Comparison of ENCODE assay signal across 8 mouse cellular contexts in the genomic region with DNA sequence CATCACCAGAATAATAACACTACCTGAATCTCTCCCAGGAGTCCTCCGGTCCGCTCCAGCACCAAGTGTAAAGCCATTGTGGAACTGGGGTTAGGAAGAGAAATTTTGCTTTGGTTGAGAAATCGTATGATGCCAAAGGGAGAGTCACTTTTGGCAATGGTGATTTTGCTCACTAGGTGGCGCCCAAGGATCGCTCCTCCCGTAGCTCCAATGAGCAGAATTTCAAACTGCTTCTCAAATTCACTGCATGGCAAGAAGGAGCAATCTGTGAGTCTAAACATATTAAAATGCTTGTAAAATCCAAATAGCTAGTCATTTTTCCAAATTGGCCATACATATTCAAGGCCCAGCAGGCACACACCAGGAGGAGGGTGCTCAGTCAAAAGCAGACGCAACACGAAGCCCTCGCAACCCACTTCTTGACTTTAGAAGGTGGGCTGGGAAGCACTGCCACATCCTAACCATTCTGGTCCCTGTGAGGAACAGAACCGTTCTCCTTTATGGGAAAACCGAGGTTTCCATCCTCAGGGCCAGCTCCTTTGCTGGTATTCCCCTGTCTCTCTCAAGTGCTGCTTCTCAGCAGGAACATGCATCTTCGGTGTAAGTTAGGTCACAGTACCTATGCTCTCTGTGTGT.
DNase-seq lines count a peak whose midpoint lies in the region; ATAC-seq and TF ChIP-seq lines count a peak whose summit lies in the region.

No protein-coding gene starts in this region.

- no peak overlapping the region for H3K9ac ChIP-seq in limb, embryonic 13.5 days

- H3K4me1 ChIP-seq in limb, embryonic 13.5 days, result no peaks in the 10 kb centered on the region
- peaks cover 12% of the 10 kb centered on the region for H3K4me1 ChIP-seq in testis, adult 2 months (ENCODE audit: control insufficient read depth, insufficient read depth, low read length)

- peak; percentile 69 for ATAC-seq in limb, embryonic 13.5 days (ENCODE audit: low FRiP score, low read depth)

- H3K36me3 ChIP-seq in limb, embryonic 13.5 days, result no peaks in the 10 kb centered on the region
- H3K36me3 ChIP-seq in testis, adult 2 months (ENCODE audit: control insufficient read depth, insufficient read depth, low read length), result no peaks in the 10 kb centered on the region

- 35% methylated on average over 12 of the region's 12 CpGs for WGBS in limb, embryonic 13.5 days

- 0 out of 2 replicates have a peak, but pooled peaks cover 8% of the 10 kb centered on the region for H3K27me3 ChIP-seq in limb, embryonic 13.5 days
- H3K27me3 ChIP-seq in testis, adult 2 months (ENCODE audit: control insufficient read depth, insufficient read depth, low read length), result no peaks in the 10 kb centered on the region

- peak overlapping the region; percentile 46 for H3K4me2 ChIP-seq in limb, embryonic 13.5 days (replicated peaks)

- no peak overlapping the region for H3K4me3 ChIP-seq in limb, embryonic 13.5 days
- H3K4me3 ChIP-seq in testis, adult 2 months (ENCODE audit: control insufficient read depth, low read depth, low read length), result no peak overlapping the region

- TF ChIP-seq CTCF in testis, adult 2 months (IDR thresholded peaks at IDR 0.05; ENCODE audit: control insufficient read depth, insufficient read depth, insufficient replicate concordance, low read depth, low read length), result peak; percentile 63; the same call in 1 of the 2 replicates

- DNase-seq in 3134 (ENCODE audit: extremely low read depth, insufficient read length, low spot score) (peak; percentile 16), R1 (ENCODE audit: low read depth, low spot score) (peak; percentile 54)
- DNase-seq in cerebellum, postnatal 10 days, result peak; percentile 92 to 95
- DNase-seq in frontal cortex, postnatal 25 days (ENCODE audit: low spot score in 2 of 2), result peak; percentile 76 to 85
- DNase-seq in kidney, adult 9 months, result peak; percentile 70
- peak; percentile 72 for DNase-seq in neural tube, embryonic 10.5 days (ENCODE audit: extremely low spot score, low spot score)

- no peak overlapping the region for H3K27ac ChIP-seq in limb, embryonic 13.5 days
- no peak overlapping the region for H3K27ac ChIP-seq in testis, adult 2 months (ENCODE audit: control insufficient read depth, insufficient read depth, low read depth, low read length)

- H3K9me3 ChIP-seq in limb, embryonic 13.5 days, result no peaks in the 10 kb centered on the region

- no peak for TF ChIP-seq POLR2A in testis, adult 2 months (IDR thresholded peaks at IDR 0.05; ENCODE audit: control insufficient read depth, low read depth, low read length)

Comparison
In these comparisons a context has a peak if more than half of its experiments do, and no peak if none do; other contexts are left out.
1. DNase-seq: peak in every context shown above with its lines; median percentile 94 in cerebellum, postnatal 10 days; 80 in frontal cortex, postnatal 25 days; 72 in neural tube, embryonic 10.5 days; 70 in kidney, adult 9 months; 54 in R1; 16 in 3134.